Mouse (Mus musculus) cerebellum, adult 2 months (tissue): Measurements from ENCODE around the gene Enpp4. TPM values are rescaled to one million over a fixed set of nuclear protein-coding genes. Genes with fewer than 3 reads are reported as not detected.

Experiments
- DNase-seq, 2 experiments: peaks; one replicate each; pipeline ENCODE4 v3.0.0; 2021
- H3K27ac ChIP-seq: fragments of 200-500 bp; 2 replicates; pipeline ENCODE4 v1.5.1; 2012; ENCODE audit warnings: low read length, control low read depth, inconsistent platforms; ENCODE audit not compliant: insufficient read depth
- H3K27me3 ChIP-seq: fragments of 200-500 bp; 2 replicates; pipeline ENCODE4 v1.6.1; 2012; ENCODE audit warnings: inconsistent platforms, mild to moderate bottlenecking, low read length, moderate library complexity; ENCODE audit not compliant: control insufficient read depth, insufficient read depth
- H3K4me1 ChIP-seq: fragments of 200-500 bp; 2 replicates; pipeline ENCODE4 v1.6.1; 2011; ENCODE audit warnings: low read length; ENCODE audit not compliant: control insufficient read depth, insufficient read depth
- H3K4me3 ChIP-seq: fragments of 200-500 bp; replicated peaks from 2 replicates; pipeline ENCODE3; 2011; ENCODE audit warnings: mild to moderate bottlenecking, low read depth, low read length, control low read depth; ENCODE audit not compliant: insufficient read depth
- CTCF ChIP-seq: fragments of 200-500 bp; IDR thresholded peaks from 2 replicates; pipeline ENCODE4 v1.5.1; 2011; ENCODE audit warnings: low read depth, mild to moderate bottlenecking, control low read depth, low read length, moderate library complexity, borderline replicate concordance; ENCODE audit not compliant: insufficient read depth
- POLR2A ChIP-seq: fragments of 200-500 bp; IDR thresholded peaks from 2 replicates; pipeline ENCODE4 v1.6.1; 2011; ENCODE audit warnings: low read length, control low read depth, borderline replicate concordance; ENCODE audit not compliant: insufficient read depth
- WGBS: fragments of 180-500 bp; shearing (Covaris S2); methylation state at CpG from one replicate; pipeline ENCODE4 v1.1.7; 2018; 5-methylcytosine and 5-hydroxymethylcytosine counted together
- polyA plus RNA-seq: library from polyadenylated mRNA; depleted of rRNA; stranded (reverse); fragments of >200 nt; gene quantifications from 2 replicates; pipeline ENCODE4 v1.2.3, GENCODE M21; 2012

Enpp4 gene
- polyA plus RNA-seq, 1 experiment, result 18.2 TPM

- H3K4me1 ChIP-seq, result peaks cover 2% of the 10 kb centered on the region; the same call in 1 of the 2 replicates
- TF ChIP-seq CTCF, result no peak
- TF ChIP-seq POLR2A, result no peak
- DNase-seq, result no peak
- no peaks in the 10 kb centered on the region for H3K27me3 ChIP-seq
- WGBS, result 95% methylated on average over 4 of the region's 4 CpGs
- H3K27ac ChIP-seq, result no peak overlapping the region
- H3K4me3 ChIP-seq, result no peak overlapping the region
Observed at GRCm38 (mm10) chr17:44083156-44083555, 22.5 kb downstream of the Enpp4 start.

- Histone ChIP-seq H3K4me1 (peaks cover 2% of the 10 kb centered on the region; the same call in 1 of the 2 replicates), H3K27me3 (no peaks in the 10 kb centered on the region), H3K4me3 (peak within 1 kb of the TSS; percentile 62), H3K27ac (peak within 1 kb of the TSS; percentile 67; the same call in 1 of the 2 replicates)
- DNase-seq, result peak; percentile 93 to 95
- TF ChIP-seq CTCF (no peak), POLR2A (peak; percentile 77)
- 1% methylated on average over 31 of the region's 31 CpGs for WGBS
Observed at GRCm38 (mm10) chr17:44078631-44079350, 26.8 kb downstream of the Enpp4 start, which contains the start of gene Enpp5. Gene Enpp5 (plus strand): TSS chr17:44078813.

DNA sequence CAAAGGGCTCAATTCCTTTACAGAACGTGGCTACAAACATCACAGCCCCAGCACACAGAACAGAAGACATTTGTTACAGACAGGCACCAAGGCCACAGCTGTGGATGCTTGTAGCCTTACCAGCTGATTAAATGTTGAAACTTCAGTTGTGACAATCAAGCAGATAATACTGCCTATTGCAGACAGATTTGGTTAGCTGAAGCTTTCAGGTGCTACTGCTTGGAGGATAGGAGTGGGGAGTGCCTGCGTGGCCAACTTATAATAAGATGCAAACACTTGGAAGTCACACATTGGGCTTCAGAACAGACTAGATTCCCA, 27.8 kb downstream of the Enpp4 start:
- Histone ChIP-seq H3K27ac (no peak overlapping the region), H3K27me3 (no peaks in the 10 kb centered on the region), H3K4me1 (peaks cover 2% of the 10 kb centered on the region; the same call in 1 of the 2 replicates), H3K4me3 (no peak overlapping the region)
- DNase-seq, result no peak
- TF ChIP-seq POLR2A, result no peak
- no peak for TF ChIP-seq CTCF
- WGBS, result 75% methylated on average over 2 of the region's 2 CpGs

GRCm38 (mm10) chr17:44077146-44077842, 28.3 kb downstream of the Enpp4 start:
- no peak for DNase-seq
- TF ChIP-seq CTCF, result no peak
- no peak for TF ChIP-seq POLR2A
- Histone ChIP-seq H3K4me1 (peaks cover 2% of the 10 kb centered on the region; the same call in 1 of the 2 replicates), H3K27me3 (no peaks in the 10 kb centered on the region), H3K27ac (no peak overlapping the region), H3K4me3 (no peak overlapping the region)
- WGBS, result 76% methylated on average over 12 of the region's 12 CpGs

DNA sequence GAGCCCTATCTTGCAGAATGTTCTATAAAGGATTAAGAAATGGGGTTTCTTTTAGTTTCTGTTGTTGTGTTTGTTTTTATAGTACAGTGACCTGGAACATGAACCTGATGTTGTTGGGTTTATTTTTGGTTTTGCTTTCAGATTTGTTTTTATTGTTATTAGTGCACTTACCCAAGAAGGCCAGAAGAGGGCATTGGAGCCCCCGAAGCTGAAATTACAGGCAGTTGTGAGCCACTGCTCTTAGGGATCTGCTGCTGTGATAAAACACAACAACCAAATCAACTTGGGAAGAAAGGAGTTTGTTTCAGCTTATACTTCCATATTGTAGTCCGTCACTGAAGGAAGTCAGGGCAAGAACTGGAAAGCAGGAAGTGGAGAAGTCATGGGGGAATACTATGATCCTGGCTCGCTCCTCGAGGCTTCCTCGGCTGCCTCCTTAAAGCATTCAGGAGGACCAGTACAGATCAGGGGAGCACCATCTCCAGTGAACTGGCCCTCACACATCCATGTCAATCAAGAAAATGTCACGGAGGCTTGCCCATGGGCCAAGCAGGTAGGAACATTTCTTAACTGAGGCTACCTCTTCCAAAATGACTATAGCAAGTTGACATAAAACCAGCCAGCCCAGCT, 29.4 kb downstream of the Enpp4 start:
- 45% methylated on average over 6 of the region's 6 CpGs for WGBS
- Histone ChIP-seq H3K27ac (no peak overlapping the region), H3K4me3 (no peak overlapping the region), H3K4me1 (peaks cover 2% of the 10 kb centered on the region; the same call in 1 of the 2 replicates), H3K27me3 (no peaks in the 10 kb centered on the region)
- peak; percentile 23 to 29 for DNase-seq
- TF ChIP-seq CTCF (peak; percentile 57), POLR2A (no peak)

DNA sequence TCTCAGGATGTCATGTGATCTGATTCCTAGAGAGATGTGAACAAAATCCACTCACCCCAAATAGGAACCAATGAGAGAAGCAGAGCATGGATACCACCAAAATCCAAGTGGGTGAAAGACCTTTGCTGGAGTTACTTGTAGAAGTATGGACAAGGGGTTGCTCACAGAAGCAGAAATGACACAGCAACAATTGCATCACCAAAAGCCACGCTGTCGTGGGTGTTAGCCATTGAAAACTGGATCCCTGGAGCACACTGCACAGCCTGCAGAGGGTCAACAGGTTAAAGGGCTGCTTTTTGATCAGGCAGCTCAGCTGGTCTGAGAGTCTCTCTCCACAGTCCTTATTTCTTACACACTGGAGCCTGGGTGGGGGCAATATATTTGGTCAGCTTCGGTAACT, 30.0 kb downstream of the Enpp4 start:
- no peak overlapping the region for H3K4me3 ChIP-seq
- TF ChIP-seq POLR2A (no peak), CTCF (no peak)
- H3K27ac ChIP-seq, result no peak overlapping the region
- no peaks in the 10 kb centered on the region for H3K27me3 ChIP-seq
- no peak for DNase-seq
- WGBS, result 81% methylated on average over 3 of the region's 3 CpGs
- peaks cover 2% of the 10 kb centered on the region; the same call in 1 of the 2 replicates for H3K4me1 ChIP-seq

DNA sequence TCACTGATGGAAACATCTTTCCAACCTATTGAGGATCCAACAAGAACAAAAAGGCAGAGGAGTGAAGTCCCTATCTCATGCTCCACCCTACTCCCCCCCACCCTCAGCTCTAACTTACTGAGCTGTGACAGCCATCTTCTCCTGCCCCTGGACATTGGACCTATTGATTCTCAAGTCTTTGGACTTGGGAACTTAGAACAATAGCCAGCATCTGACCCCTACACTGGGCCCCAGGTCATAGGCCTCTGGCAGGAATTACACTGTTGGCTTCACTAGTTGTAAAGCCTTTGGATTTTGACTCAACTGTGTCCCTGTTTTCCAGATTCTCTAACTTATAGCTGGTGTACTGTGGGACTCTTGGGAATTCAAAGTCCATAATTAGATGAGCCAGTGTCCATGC, 33.9 kb downstream of the Enpp4 start:
- no peaks in the 10 kb centered on the region for H3K4me1 ChIP-seq
- DNase-seq, result no peak
- TF ChIP-seq CTCF, result no peak
- TF ChIP-seq POLR2A, result no peak
- H3K27ac ChIP-seq, result no peak overlapping the region
- no peak overlapping the region for H3K4me3 ChIP-seq
- H3K27me3 ChIP-seq, result no peaks in the 10 kb centered on the region
